Mouse (Mus musculus) midbrain, embryonic 16.5 days (tissue): Measurements from ENCODE around the gene Pip4k2a. TPM values are rescaled to one million over a fixed set of nuclear protein-coding genes. Genes with fewer than 3 reads are reported as not detected.

ENCODE experiments used
- ATAC-seq: fragments of 200-750 bp; cut with Nextera tagmentation; 2 replicates; pipeline ENCODE4 v1.8.0; 2017; ENCODE audit warnings: moderate TSS enrichment
- H3K27ac ChIP-seq: fragments of 300-500 bp; sonication (generic); 2 replicates; pipeline ENCODE4 v1.5.1; 2014; ENCODE audit warnings: mild to moderate bottlenecking, low read length, mixed read lengths
- H3K27me3 ChIP-seq: fragments of 300-500 bp; sonication (generic); 2 replicates; pipeline ENCODE4 v1.6.1; 2014; ENCODE audit warnings: low read depth, low read length, mixed read lengths; ENCODE audit not compliant: control insufficient read depth, insufficient read depth
- H3K36me3 ChIP-seq: fragments of 300-500 bp; sonication (generic); 2 replicates; pipeline ENCODE4 v1.6.1; 2014; ENCODE audit warnings: mild to moderate bottlenecking, low read length, moderate library complexity, mixed read lengths; ENCODE audit not compliant: control insufficient read depth, insufficient read depth
- H3K4me1 ChIP-seq: fragments of 300-500 bp; sonication (generic); 2 replicates; pipeline ENCODE4 v1.6.1; 2014; ENCODE audit warnings: mild to moderate bottlenecking, low read length, mixed read lengths; ENCODE audit not compliant: control insufficient read depth, insufficient read depth
- H3K4me2 ChIP-seq: fragments of 300-500 bp; sonication (generic); 2 replicates; pipeline ENCODE4 v1.6.1; 2014; ENCODE audit warnings: mild to moderate bottlenecking, low read length, mixed read lengths
- H3K4me3 ChIP-seq: fragments of 300-500 bp; sonication (generic); 2 replicates; pipeline ENCODE4 v1.5.1; 2014; ENCODE audit warnings: low read depth, mild to moderate bottlenecking, low read length, moderate library complexity, mixed read lengths
- H3K9ac ChIP-seq: fragments of 300-500 bp; sonication (generic); 2 replicates; pipeline ENCODE4 v1.6.1; 2014; ENCODE audit warnings: low read depth, low read length, mixed read lengths
- H3K9me3 ChIP-seq: fragments of 300-500 bp; sonication (generic); replicated peaks from 2 replicates; pipeline ENCODE4 v1.6.1; 2014; ENCODE audit warnings: mild to moderate bottlenecking, low read length, mixed read lengths; ENCODE audit not compliant: control insufficient read depth, poor library complexity, severe bottlenecking
- WGBS: fragments of 180-500 bp; shearing (Covaris S2); extraction: QIAGEN DNeasy Blood & Tissue Kit; methylation state at CpG from one replicate; pipeline ENCODE4 v1.1.7; 2014; 5-methylcytosine and 5-hydroxymethylcytosine counted together
- polyA plus RNA-seq: library from polyadenylated mRNA; unstranded; fragments of >200 nt; fragmentation: Nextera tagmentation; extraction: Ambion mirVana; gene quantifications from 2 replicates; pipeline ENCODE4 v1.2.1, GENCODE M21; 2015

The Pip4k2a gene
- polyA plus RNA-seq, 1 experiment from 2014 or later: 10.0 TPM

DNA sequence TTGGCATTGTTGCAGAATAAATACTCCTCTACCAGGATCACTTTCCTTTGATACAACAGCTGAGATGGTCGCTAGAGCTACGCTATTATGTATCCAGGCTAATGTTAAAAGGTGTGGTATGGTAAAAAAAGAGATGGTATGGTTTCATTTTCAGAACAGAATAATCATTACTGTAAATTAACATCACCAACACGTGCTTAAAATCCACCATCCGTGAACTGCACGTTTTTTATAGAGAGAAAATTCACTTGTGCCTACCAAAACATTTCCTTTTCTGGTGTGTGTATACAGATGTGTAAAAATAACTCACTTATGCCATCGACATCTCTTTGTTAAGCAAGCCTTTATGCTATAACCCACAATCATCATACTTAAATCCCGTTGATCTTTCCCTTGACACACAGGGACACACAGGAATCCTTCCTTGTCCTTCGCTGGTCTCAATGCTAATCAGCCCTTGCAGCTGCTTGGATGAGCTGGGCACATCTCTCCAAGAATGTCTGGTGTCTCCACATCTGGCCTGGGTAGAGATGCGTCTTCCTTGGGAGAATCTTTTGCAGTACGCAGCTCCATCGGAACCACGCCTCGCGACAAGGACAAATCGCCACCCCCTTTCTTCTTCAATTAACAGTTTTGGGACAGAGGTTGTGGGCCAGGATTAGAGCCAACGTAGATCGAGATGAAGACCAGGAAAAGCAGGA, 198.5 kb downstream of the Pip4k2a start:
- Histone ChIP-seq H3K4me3 (peak overlapping the region; percentile 45), H3K4me2 (peak overlapping the region; percentile 67), H3K4me1 (peaks cover 24% of the 10 kb centered on the region), H3K9ac (peak overlapping the region; percentile 64), H3K9me3 (no peaks in the 10 kb centered on the region), H3K36me3 (no peaks in the 10 kb centered on the region), H3K27me3 (no peaks in the 10 kb centered on the region), H3K27ac (peak overlapping the region; percentile 71)
- ATAC-seq: peak; percentile 57
- WGBS: 6% methylated on average over 17 of the region's 17 CpGs

- Histone ChIP-seq H3K27me3 (no peaks in the 10 kb centered on the region), H3K36me3 (no peaks in the 10 kb centered on the region), H3K4me3 (no peak overlapping the region), H3K9me3 (no peaks in the 10 kb centered on the region), H3K27ac (no peak overlapping the region), H3K4me1 (peaks cover 24% of the 10 kb centered on the region), H3K9ac (no peak overlapping the region), H3K4me2 (peak overlapping the region; percentile 29)
- no peak for ATAC-seq
- WGBS: 7% methylated on average over 8 of the region's 8 CpGs
These were observed 200.2 kb downstream of the Pip4k2a start for GRCm38 (mm10) chr2:18797776-18798175.

DNA sequence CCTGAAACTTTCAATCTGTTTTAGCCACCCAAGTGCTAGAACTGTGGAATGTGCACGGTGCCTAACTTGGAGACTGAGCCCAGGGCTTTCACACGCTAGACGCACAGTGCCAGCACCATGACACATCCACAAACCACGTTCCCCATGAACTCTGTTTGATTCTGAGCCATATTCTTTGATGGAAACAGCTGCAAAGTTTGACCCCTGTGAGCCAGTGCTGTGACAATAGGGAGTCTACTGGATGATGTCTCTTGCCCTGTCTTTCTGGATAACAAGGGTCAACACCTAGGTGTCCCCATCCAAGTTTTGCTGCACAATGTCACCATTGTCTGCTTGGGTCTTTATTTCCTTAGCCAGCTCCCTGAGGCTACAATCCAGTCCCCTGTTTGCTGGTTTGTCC, 203.7 kb downstream of the Pip4k2a start:
- WGBS: 79% methylated on average over 4 of the region's 4 CpGs
- no peak overlapping the region for H3K4me2 ChIP-seq
- no peak overlapping the region for H3K27ac ChIP-seq
- peaks cover 9% of the 10 kb centered on the region for H3K4me1 ChIP-seq
- no peak for ATAC-seq
- H3K9ac ChIP-seq: no peak overlapping the region
- no peaks in the 10 kb centered on the region for H3K9me3 ChIP-seq
- no peaks in the 10 kb centered on the region for H3K36me3 ChIP-seq
- no peaks in the 10 kb centered on the region; the same call in 1 of the 2 replicates for H3K27me3 ChIP-seq
- no peak overlapping the region for H3K4me3 ChIP-seq

Other genes starting within 250 kb of the Pip4k2a start
- 0.32 and 0.53 TPM in 2 replicates for gene 4930426L09Rik, start 217 bp upstream of the Pip4k2a start, polyA plus RNA-seq
- gene Armc3, start 201.2 kb upstream of the Pip4k2a start, polyA plus RNA-seq: 2.1 and 2.2 TPM in 2 replicates